Comparison of ENCODE assay signal across 22 mouse cellular contexts in genomic region chr6:41581295-41581694, GRCm38 (mm10). TPM values are rescaled to one million over a fixed set of nuclear protein-coding genes. Genes with fewer than 3 reads are reported as not detected.
A peak's percentile ranks its signal among the peaks of the same experiment; 100 is the strongest.
DNase-seq lines count a peak whose midpoint lies in the region; ATAC-seq lines count a peak whose summit lies in the region.
"Had no signal": no experiment of that assay in that cellular context is flagged by ENCODE, and none has a peak within 500 bp of the region (broad histone marks: within the 10 kb centered on the region; RNA-seq: fewer than 3 reads in every experiment).

No protein-coding gene starts in this region.

- no peak for DNase-seq in limb, embryonic 10.5 days (ENCODE audit: low spot score)
- DNase-seq in embryonic facial prominence, embryonic 11.5 days (ENCODE audit: low spot score) = peak; percentile 61
- DNase-seq in layer of hippocampus, adult 9-11 months = no peak
- no peak for DNase-seq in cerebellum, adult 11 months
- no peak for DNase-seq in cerebellum, adult 9-10 months
- DNase-seq: adrenal gland, adult 2 months; cerebellum, postnatal 14 days; gastrocnemius, postnatal 36 days; kidney, adult 11 months; kidney, postnatal 10 days; lung, embryonic 14.5 days; lung, postnatal 4 days; thymus, postnatal 36 days had no signal

- H3K9ac ChIP-seq in limb, embryonic 13.5 days = no peak overlapping the region
- no peak overlapping the region for H3K9ac ChIP-seq in embryonic facial prominence, embryonic 11.5 days (replicated peaks; ENCODE audit: low read length)
- no peak overlapping the region for H3K9ac ChIP-seq in midbrain, embryonic 13.5 days (replicated peaks)
- H3K9ac ChIP-seq: forebrain, embryonic 15.5 days; liver, embryonic 12.5 days; lung, embryonic 14.5 days; neural tube, embryonic 12.5 days had no signal

- ATAC-seq in limb, embryonic 13.5 days (ENCODE audit: low FRiP score, low read depth) = peak; percentile 24; the same call in 1 of the 2 replicates
- ATAC-seq in embryonic facial prominence, embryonic 11.5 days (replicated peaks; ENCODE audit: insufficient number of reproducible peaks, low FRiP score, low TSS enrichment, low read depth) = peak; percentile 23; the same call in 1 of the 2 replicates
- ATAC-seq in midbrain, embryonic 13.5 days = peak; percentile 74
- ATAC-seq: forebrain, embryonic 15.5 days; hindbrain, postnatal 0 days; liver, embryonic 12.5 days had no signal

- H3K9me3 ChIP-seq in limb, embryonic 13.5 days = no peaks in the 10 kb centered on the region
- H3K9me3 ChIP-seq in limb, embryonic 10.5 days (replicated peaks) = no peaks in the 10 kb centered on the region
- no peaks in the 10 kb centered on the region for H3K9me3 ChIP-seq in embryonic facial prominence, embryonic 11.5 days (replicated peaks; ENCODE audit: control insufficient read depth, low read length)
- peaks cover 3% of the 10 kb centered on the region; the same call in 1 of the 2 replicates for H3K9me3 ChIP-seq in midbrain, embryonic 13.5 days
- H3K9me3 ChIP-seq: forebrain, embryonic 15.5 days; hindbrain, embryonic 10.5 days; liver, embryonic 12.5 days; neural tube, embryonic 12.5 days had no signal

- H3K27ac ChIP-seq in limb, embryonic 13.5 days = no peak overlapping the region
- no peak overlapping the region for H3K27ac ChIP-seq in limb, embryonic 10.5 days
- H3K27ac ChIP-seq in embryonic facial prominence, embryonic 11.5 days (replicated peaks; ENCODE audit: low read depth, low read length) = no peak overlapping the region
- H3K27ac ChIP-seq in midbrain, embryonic 13.5 days = no peak overlapping the region
- H3K27ac ChIP-seq: forebrain, embryonic 15.5 days; hindbrain, embryonic 10.5 days; hindbrain, postnatal 0 days; layer of hippocampus, adult 2 months; liver, embryonic 12.5 days; neural tube, embryonic 12.5 days had no signal

- 67% methylated on average over 7 of the region's 7 CpGs for WGBS in limb, embryonic 13.5 days
- WGBS in limb, embryonic 10.5 days = 83% methylated on average over 7 of the region's 7 CpGs
- 38% methylated on average over 7 of the region's 7 CpGs for whole genome bisulfite sequencing in embryonic facial prominence, embryonic 11.5 days
- WGBS in midbrain, embryonic 13.5 days = 42% methylated on average over 7 of the region's 7 CpGs

- no peaks in the 10 kb centered on the region for H3K27me3 ChIP-seq in limb, embryonic 13.5 days
- H3K27me3 ChIP-seq in limb, embryonic 10.5 days (ENCODE audit: low read depth, poor library complexity, severe bottlenecking) = no peaks in the 10 kb centered on the region
- H3K27me3 ChIP-seq in embryonic facial prominence, embryonic 11.5 days (ENCODE audit: control insufficient read depth, insufficient read depth, low read length) = no peaks in the 10 kb centered on the region
- H3K27me3 ChIP-seq in midbrain, embryonic 13.5 days = no peaks in the 10 kb centered on the region
- H3K27me3 ChIP-seq: forebrain, embryonic 15.5 days; liver, embryonic 12.5 days; neural tube, embryonic 12.5 days had no signal

- no peaks in the 10 kb centered on the region for H3K4me1 ChIP-seq in limb, embryonic 13.5 days
- 0 out of 2 replicates have a peak, but pooled peaks cover 2% of the 10 kb centered on the region for H3K4me1 ChIP-seq in limb, embryonic 10.5 days
- H3K4me1 ChIP-seq in embryonic facial prominence, embryonic 11.5 days (ENCODE audit: control insufficient read depth, insufficient read depth, low read length) = no peaks in the 10 kb centered on the region
- H3K4me1 ChIP-seq in midbrain, embryonic 13.5 days (replicated peaks) = no peaks in the 10 kb centered on the region
- H3K4me1 ChIP-seq: hindbrain, embryonic 10.5 days; liver, embryonic 12.5 days; neural tube, embryonic 12.5 days had no signal

- no peaks in the 10 kb centered on the region for H3K36me3 ChIP-seq in limb, embryonic 13.5 days
- no peaks in the 10 kb centered on the region for H3K36me3 ChIP-seq in limb, embryonic 10.5 days
- H3K36me3 ChIP-seq in embryonic facial prominence, embryonic 11.5 days (replicated peaks; ENCODE audit: control insufficient read depth, insufficient read depth, low read depth, low read length) = no peaks in the 10 kb centered on the region
- no peaks in the 10 kb centered on the region for H3K36me3 ChIP-seq in midbrain, embryonic 13.5 days
- H3K36me3 ChIP-seq: forebrain, embryonic 15.5 days; hindbrain, embryonic 10.5 days; liver, embryonic 12.5 days; neural tube, embryonic 12.5 days had no signal

- no peak overlapping the region for H3K4me3 ChIP-seq in limb, embryonic 13.5 days
- H3K4me3 ChIP-seq in limb, embryonic 10.5 days = no peak overlapping the region
- no peak overlapping the region for H3K4me3 ChIP-seq in embryonic facial prominence, embryonic 11.5 days (ENCODE audit: low read depth, low read length)
- H3K4me3 ChIP-seq in midbrain, embryonic 13.5 days (replicated peaks) = no peak overlapping the region
- H3K4me3 ChIP-seq: forebrain, embryonic 15.5 days; hindbrain, embryonic 10.5 days; layer of hippocampus, adult 2 months; liver, embryonic 12.5 days; neural tube, embryonic 12.5 days had no signal

- no peak overlapping the region for H3K4me2 ChIP-seq in limb, embryonic 13.5 days (replicated peaks)
- no peak overlapping the region for H3K4me2 ChIP-seq in embryonic facial prominence, embryonic 11.5 days (ENCODE audit: low read depth, low read length)
- H3K4me2 ChIP-seq in midbrain, embryonic 13.5 days (replicated peaks) = no peak overlapping the region
- H3K4me2 ChIP-seq: forebrain, embryonic 15.5 days; liver, embryonic 12.5 days; lung, embryonic 14.5 days; neural tube, embryonic 12.5 days had no signal

RNA-seq across cellular contexts. Expression of gene Ephb6, which starts 24.0 kb away (rescaled TPM):
- polyA plus RNA-seq in limb, embryonic 13.5 days (2015; fragmentation: Nextera tagmentation; extraction: Ambion mirVana) = 20.6 and 21.3 TPM in 2 replicates
- 15.1 and 19.1 TPM in 2 replicates for polyA plus RNA-seq in limb, embryonic 10.5 days (2016; fragmentation: Nextera tagmentation; extraction: Ambion mirVana)
- polyA plus RNA-seq in embryonic facial prominence, embryonic 11.5 days (2014; fragmentation: Nextera tagmentation; extraction: Ambion mirVana) = 10.0 and 11.7 TPM in 2 replicates
- polyA plus RNA-seq in midbrain, embryonic 13.5 days (2015; fragmentation: Nextera tagmentation; extraction: Ambion mirVana) = 26.6 and 31.2 TPM in 2 replicates

RNA-seq across cellular contexts. Expression of gene Trpv6, which starts 54.9 kb away (rescaled TPM):
- polyA plus RNA-seq in limb, embryonic 13.5 days (2015; fragmentation: Nextera tagmentation; extraction: Ambion mirVana) = 0.54 and 0.66 TPM in 2 replicates
- 0.21 and 0.31 TPM in 2 replicates for polyA plus RNA-seq in limb, embryonic 10.5 days (2016; fragmentation: Nextera tagmentation; extraction: Ambion mirVana)
- 0.26 and 0.56 TPM in 2 replicates for polyA plus RNA-seq in embryonic facial prominence, embryonic 11.5 days (2014; fragmentation: Nextera tagmentation; extraction: Ambion mirVana)
- polyA plus RNA-seq in midbrain, embryonic 13.5 days (2015; fragmentation: Nextera tagmentation; extraction: Ambion mirVana) = 0.67 and 0.90 TPM in 2 replicates
- polyA plus RNA-seq: adrenal gland, adult 2 months; heart, postnatal 0 days had no signal

RNA-seq across cellular contexts. Expression of gene Prss2, which starts 59.7 kb away (rescaled TPM):
- not detected in 2 replicates for polyA plus RNA-seq in limb, embryonic 13.5 days (2015; fragmentation: Nextera tagmentation; extraction: Ambion mirVana)
- not detected in 2 replicates for polyA plus RNA-seq in limb, embryonic 10.5 days (2016; fragmentation: Nextera tagmentation; extraction: Ambion mirVana)
- polyA plus RNA-seq in embryonic facial prominence, embryonic 11.5 days (2014; fragmentation: Nextera tagmentation; extraction: Ambion mirVana) = not detected in 2 replicates
- polyA plus RNA-seq in midbrain, embryonic 13.5 days (2015; fragmentation: Nextera tagmentation; extraction: Ambion mirVana) = not detected in 2 replicates
- polyA plus RNA-seq: forebrain, embryonic 15.5 days; heart, postnatal 0 days; hindbrain, embryonic 10.5 days; hindbrain, postnatal 0 days; liver, embryonic 12.5 days; lung, embryonic 14.5 days; neural tube, embryonic 12.5 days had no signal

Comparison
In these comparisons a context has a peak if more than half of its experiments do, and no peak if none do; other contexts are left out.
1. ATAC-seq: peak in every context shown above with its lines; median percentile 74 in midbrain, embryonic 13.5 days; 24 in limb, embryonic 13.5 days; 23 in embryonic facial prominence, embryonic 11.5 days.